Mouse (Mus musculus) erythroblast, embryonic 14.5 days (primary cell): Measurements from ENCODE around the gene Pdilt.

ENCODE experiments used
- GATA1 ChIP-seq: IDR thresholded peaks from 2 replicates; pipeline ENCODE4 v1.6.1; 2012; ENCODE audit warnings: low read length, inconsistent platforms, mixed read lengths
- TAL1 ChIP-seq: IDR thresholded peaks from 3 replicates; pipeline ENCODE4 v1.6.1; 2012; ENCODE audit warnings: low read length, inconsistent platforms, mixed read lengths

DNA sequence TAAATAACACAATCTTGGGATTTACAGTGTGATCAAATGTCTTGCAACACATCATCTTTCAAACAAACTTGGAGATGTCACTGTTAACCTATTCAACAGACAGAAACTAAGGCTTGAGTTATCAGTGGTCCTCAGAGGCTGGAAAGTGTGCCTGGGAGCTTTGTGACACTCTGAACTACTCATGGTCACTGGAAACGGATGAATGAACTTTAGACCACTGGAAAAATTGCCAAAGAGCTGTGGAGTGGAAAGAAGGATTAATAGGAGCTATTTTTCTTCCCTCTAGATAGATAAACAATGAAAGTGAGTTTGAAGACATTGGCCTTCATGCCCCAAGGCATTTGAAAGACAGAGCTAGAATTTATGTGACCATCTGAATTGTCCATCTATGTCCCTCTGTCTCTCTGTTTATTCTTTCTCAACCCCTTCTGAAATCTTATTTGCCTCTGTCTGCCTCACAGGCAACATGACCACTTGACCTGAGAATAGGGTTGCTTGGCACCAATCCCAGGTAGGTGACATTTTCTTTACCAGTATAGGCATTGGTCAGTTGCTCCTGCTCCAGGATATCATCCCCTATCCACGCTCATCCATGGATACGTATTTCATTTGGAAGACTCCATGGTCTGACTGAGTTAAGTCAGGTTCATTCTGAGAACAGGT is 36.6 kb upstream of the Pdilt start:
- TF ChIP-seq GATA1 (no peak), TAL1 (no peak)
